Mouse (Mus musculus) forebrain, embryonic 11.5 days (tissue): ENCODE measurements at regions not wholly inside any gene's neighbourhood (a gene's known extent, or its start where the extent isn't known, plus 50 kb on each side); places are given as distances from the start of the nearest gene placed in this dataset.

Source experiments
- ATAC-seq: fragments of 200-750 bp; cut with Nextera tagmentation; replicated peaks from 2 replicates; pipeline ENCODE4 v1.8.0; 2017; ENCODE audit warnings: moderate TSS enrichment; ENCODE audit not compliant: low FRiP score
- DNase-seq: peaks from one replicate; pipeline ENCODE4 v3.0.0-alpha.2; 2017; ENCODE audit warnings: low spot score
- H3K27ac ChIP-seq: fragments of 300-500 bp; sonication (generic); 2 replicates; pipeline ENCODE4 v1.5.1; 2014; ENCODE audit warnings: low read depth, low read length
- H3K27me3 ChIP-seq: fragments of 300-500 bp; sonication (generic); 2 replicates; pipeline ENCODE4 v1.6.1; 2014; ENCODE audit warnings: mild to moderate bottlenecking, low read length, mixed read lengths; ENCODE audit not compliant: control insufficient read depth, insufficient read depth
- H3K36me3 ChIP-seq: fragments of 300-500 bp; sonication (generic); 2 replicates; pipeline ENCODE4 v1.6.1; 2014; ENCODE audit warnings: mild to moderate bottlenecking, low read length, moderate library complexity, mixed read lengths; ENCODE audit not compliant: control insufficient read depth, insufficient read depth
- H3K4me1 ChIP-seq: fragments of 300-500 bp; sonication (generic); replicated peaks from 2 replicates; pipeline ENCODE4 v1.6.1; 2014; ENCODE audit warnings: low read length, mixed read lengths; ENCODE audit not compliant: control insufficient read depth, insufficient read depth
- H3K4me2 ChIP-seq: fragments of 300-500 bp; sonication (generic); 2 replicates; pipeline ENCODE4 v1.6.1; 2014; ENCODE audit warnings: low read depth, mild to moderate bottlenecking, low read length, moderate library complexity, mixed read lengths; ENCODE audit not compliant: severe bottlenecking
- H3K4me3 ChIP-seq: fragments of 300-500 bp; sonication (generic); 2 replicates; pipeline ENCODE4 v1.5.1; 2014; ENCODE audit warnings: low read depth, low read length
- H3K9ac ChIP-seq: fragments of 300-500 bp; sonication (generic); 2 replicates; pipeline ENCODE4 v1.6.1; 2014; ENCODE audit warnings: low read length
- H3K9me3 ChIP-seq: fragments of 300-500 bp; sonication (generic); 2 replicates; pipeline ENCODE4 v1.6.1; 2016; ENCODE audit warnings: low read length, mixed read lengths; ENCODE audit not compliant: control insufficient read depth
- WGBS: fragments of 180-500 bp; shearing (Covaris S2); extraction: QIAGEN DNeasy Blood & Tissue Kit; methylation state at CpG from one replicate; pipeline ENCODE4 v1.1.7; 2014; 5-methylcytosine and 5-hydroxymethylcytosine counted together

DNA sequence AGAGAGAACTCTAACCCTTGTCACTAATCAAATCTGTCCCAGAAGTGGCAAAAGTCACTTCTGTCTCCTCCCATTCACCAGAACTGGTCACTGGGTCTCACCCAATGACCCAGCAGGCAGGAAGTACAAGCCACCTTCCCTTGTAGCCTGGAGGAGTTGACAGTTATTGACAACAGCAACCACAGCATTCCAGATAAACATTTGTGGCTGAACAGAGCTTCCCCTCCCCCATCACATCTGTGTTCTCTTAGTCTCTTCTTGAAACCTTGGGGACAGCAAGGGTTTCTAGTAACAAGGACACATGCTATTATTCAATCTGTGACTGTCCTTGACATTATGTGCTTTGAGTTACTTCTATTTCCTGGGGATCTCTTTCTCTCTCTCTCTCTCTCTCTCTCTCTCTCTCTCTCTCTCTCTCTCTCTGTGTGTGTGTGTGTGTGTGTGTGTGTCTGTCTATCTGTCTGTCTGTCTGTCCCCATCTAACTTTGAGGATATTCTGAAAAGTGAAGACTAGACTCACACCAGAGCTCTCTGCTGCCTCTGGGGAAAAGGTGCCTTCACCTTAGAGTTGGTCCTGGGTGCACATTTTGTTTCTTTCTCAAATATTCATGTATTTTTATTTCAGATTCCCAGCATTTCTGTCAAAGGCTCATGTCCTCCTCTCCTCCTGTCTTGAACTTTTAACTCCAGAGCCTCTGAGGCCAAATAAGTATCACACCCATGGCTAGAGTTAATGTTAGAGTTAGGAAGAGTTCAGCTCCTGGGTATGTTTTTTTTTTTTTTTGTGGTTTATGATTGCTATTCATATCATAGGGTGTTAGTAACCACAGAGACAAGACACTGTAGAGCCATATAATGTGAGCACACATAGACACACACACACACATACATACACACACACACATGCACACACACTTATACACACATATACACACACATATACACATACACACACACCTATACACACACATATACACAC is 65.4 kb upstream of the Tut7 start:
- no peaks in the 10 kb centered on the region for H3K27me3 ChIP-seq
- no peak for DNase-seq
- no peak overlapping the region for H3K9ac ChIP-seq
- no peak for ATAC-seq
- no peaks in the 10 kb centered on the region for H3K9me3 ChIP-seq
- no peak overlapping the region for H3K27ac ChIP-seq
- peaks cover 4% of the 10 kb centered on the region for H3K4me1 ChIP-seq
- H3K36me3 ChIP-seq: no peaks in the 10 kb centered on the region
- no peak overlapping the region for H3K4me3 ChIP-seq
- H3K4me2 ChIP-seq: no peak overlapping the region

DNA sequence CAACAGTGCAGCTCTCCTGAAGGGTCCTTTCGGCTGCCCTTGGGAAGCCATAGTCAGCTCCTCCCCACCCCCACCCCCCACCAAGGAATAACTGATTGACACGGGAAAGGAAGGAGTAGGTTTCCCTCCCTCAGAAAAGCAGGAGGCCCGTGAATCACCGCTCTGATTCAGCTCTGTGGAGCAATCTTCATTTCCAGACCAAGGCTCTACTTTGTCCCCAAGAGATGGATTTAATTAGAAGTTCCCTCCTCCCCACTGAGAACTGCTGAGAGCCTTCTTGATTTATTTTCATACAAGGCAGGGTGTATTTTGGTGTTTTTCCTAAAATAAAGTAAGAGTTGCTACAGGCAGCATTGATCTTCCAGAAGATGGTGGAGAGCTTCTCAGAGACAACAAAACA is 64.4 kb upstream of the Tut7 start:
- H3K4me1 ChIP-seq: peaks cover 6% of the 10 kb centered on the region
- 70% methylated on average over 4 of the region's 4 CpGs for WGBS
- DNase-seq: no peak
- ATAC-seq: no peak
- no peak overlapping the region for H3K27ac ChIP-seq
- H3K4me3 ChIP-seq: no peak overlapping the region
- H3K9me3 ChIP-seq: no peaks in the 10 kb centered on the region
- H3K9ac ChIP-seq: no peak overlapping the region
- no peaks in the 10 kb centered on the region for H3K36me3 ChIP-seq
- H3K4me2 ChIP-seq: no peak overlapping the region
- H3K27me3 ChIP-seq: no peaks in the 10 kb centered on the region

DNA sequence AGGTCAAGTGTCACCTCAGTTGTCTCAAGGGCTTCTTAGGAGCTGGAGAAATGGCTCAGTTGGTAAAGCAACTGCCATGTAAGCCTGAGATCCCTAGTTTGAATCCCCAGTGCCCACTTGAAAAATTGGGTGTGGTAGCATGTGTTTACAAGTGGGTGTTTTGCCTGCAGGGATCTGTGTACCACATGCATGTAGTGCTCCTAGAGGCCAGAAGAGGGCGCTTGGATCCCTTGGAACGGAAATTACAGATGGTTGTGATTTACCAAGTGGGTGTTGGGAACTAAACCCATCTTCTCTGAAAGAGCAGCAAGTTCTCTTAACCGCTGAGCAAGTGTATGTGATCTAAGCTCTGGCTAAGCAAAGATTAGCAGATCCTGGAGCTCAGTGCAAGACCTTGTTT is 63.6 kb upstream of the Tut7 start:
- Histone ChIP-seq H3K27ac (no peak overlapping the region), H3K27me3 (no peaks in the 10 kb centered on the region), H3K4me1 (peaks cover 4% of the 10 kb centered on the region), H3K4me2 (no peak overlapping the region), H3K9ac (no peak overlapping the region), H3K9me3 (no peaks in the 10 kb centered on the region), H3K4me3 (no peak overlapping the region), H3K36me3 (no peaks in the 10 kb centered on the region)
- ATAC-seq: no peak
- 51% methylated on average over 3 of the region's 3 CpGs for WGBS
- no peak for DNase-seq

DNA sequence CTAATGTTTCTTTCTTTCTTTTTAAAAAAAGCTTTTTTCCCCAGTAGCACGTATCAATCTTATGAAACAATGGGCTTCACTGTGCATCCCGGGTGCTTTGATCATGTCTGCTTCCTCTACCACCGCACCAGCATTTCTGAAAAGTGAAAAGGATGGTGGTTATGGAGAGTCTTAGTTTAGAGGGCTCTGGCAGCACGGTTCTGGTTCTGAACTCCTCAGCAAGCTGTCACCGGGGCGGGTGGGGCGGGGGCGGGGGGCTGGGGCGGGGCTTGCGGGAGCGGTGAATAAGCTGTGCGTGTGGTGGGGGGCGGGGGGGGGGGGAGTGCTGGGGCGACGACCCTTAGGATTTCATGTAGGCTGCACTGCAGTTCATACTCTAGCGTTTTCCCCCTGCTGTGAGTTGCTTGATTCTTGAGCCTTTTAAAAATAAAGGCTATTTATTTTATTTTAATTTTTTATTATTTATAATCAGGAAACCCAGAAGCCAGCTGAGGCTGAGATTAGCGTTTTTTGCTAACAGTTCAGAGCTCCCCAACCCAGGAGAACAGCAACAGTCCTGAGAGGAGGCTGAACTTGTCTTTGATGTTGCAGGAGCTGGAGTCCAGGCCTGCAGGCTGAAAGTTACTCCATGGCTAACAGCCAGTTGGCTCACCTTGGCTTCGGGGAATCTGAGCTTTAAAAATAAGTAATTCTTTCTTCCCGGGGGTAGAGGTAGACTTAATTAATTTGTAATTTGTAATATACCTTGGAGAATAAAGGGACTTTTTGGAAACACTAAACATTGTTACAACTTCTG is 59.2 kb upstream of the Tut7 start:
- no peak overlapping the region for H3K4me2 ChIP-seq
- WGBS: 44% methylated on average over 18 of the region's 19 CpGs
- no peak overlapping the region for H3K9ac ChIP-seq
- H3K9me3 ChIP-seq: no peaks in the 10 kb centered on the region
- 0 out of 2 replicates have a peak overlapping the region, but pooled peaks have one; percentile 15 for H3K27ac ChIP-seq
- DNase-seq (no peak), ATAC-seq (no peak)
- H3K27me3 ChIP-seq: no peaks in the 10 kb centered on the region
- H3K4me1 ChIP-seq: 0 out of 2 replicates have a peak, but pooled peaks cover 2% of the 10 kb centered on the region
- H3K36me3 ChIP-seq: no peaks in the 10 kb centered on the region
- H3K4me3 ChIP-seq: no peak overlapping the region

DNA sequence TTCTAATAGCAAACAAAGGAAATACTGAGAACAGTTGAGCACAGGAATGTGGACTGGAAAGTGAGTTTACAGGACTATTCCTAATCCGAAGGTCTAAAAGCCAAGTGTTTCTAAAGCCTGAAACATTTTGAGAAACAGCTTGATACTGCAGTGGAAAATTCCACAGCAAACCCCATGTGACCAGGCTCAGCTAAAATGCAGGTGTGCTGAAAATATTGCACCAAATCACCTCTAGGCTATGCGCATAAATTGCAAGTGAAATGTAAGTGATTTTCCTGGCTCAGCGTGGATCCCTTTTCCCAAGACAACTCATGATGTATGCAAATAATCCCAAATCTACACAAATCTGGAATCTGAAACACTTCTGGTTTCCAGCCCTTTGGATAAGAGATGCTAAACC is 57.1 kb upstream of the Tut7 start:
- ATAC-seq: no peak
- WGBS: 88% methylated on average over 3 of the region's 3 CpGs
- H3K27me3 ChIP-seq: no peaks in the 10 kb centered on the region
- no peak for DNase-seq
- H3K27ac ChIP-seq: no peak overlapping the region
- no peaks in the 10 kb centered on the region for H3K9me3 ChIP-seq
- H3K4me1 ChIP-seq: 0 out of 2 replicates have a peak, but pooled peaks cover 2% of the 10 kb centered on the region
- no peak overlapping the region for H3K4me3 ChIP-seq
- no peaks in the 10 kb centered on the region for H3K36me3 ChIP-seq
- H3K9ac ChIP-seq: no peak overlapping the region
- no peak overlapping the region for H3K4me2 ChIP-seq

DNA sequence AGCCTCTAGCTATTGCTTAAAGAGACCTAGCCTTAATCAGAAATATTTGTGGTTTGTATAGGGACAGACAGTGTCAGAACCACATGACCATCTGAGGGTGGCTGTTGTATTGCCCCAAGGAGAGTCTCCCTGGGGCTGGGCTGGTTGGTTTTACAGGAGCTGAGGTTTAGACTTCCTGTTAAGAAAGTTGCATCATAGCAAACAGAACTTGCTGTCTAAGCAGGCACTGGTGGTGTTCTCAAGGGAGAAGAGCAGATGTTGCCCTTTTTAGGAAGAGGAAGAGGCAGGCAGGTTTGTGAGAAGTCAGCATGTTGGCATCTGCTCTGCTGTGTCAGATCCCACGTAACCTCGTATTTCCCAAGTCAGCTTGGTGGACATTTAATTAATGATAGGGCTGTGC is 52.7 kb upstream of the Tut7 start:
- H3K4me1 ChIP-seq: no peaks in the 10 kb centered on the region
- WGBS: 90% methylated on average over 2 of the region's 2 CpGs
- H3K4me2 ChIP-seq: no peak overlapping the region
- H3K36me3 ChIP-seq: no peaks in the 10 kb centered on the region
- no peaks in the 10 kb centered on the region for H3K27me3 ChIP-seq
- ATAC-seq: no peak
- no peak for DNase-seq
- no peak overlapping the region for H3K4me3 ChIP-seq
- H3K9me3 ChIP-seq: no peaks in the 10 kb centered on the region
- H3K27ac ChIP-seq: no peak overlapping the region
- H3K9ac ChIP-seq: no peak overlapping the region

DNA sequence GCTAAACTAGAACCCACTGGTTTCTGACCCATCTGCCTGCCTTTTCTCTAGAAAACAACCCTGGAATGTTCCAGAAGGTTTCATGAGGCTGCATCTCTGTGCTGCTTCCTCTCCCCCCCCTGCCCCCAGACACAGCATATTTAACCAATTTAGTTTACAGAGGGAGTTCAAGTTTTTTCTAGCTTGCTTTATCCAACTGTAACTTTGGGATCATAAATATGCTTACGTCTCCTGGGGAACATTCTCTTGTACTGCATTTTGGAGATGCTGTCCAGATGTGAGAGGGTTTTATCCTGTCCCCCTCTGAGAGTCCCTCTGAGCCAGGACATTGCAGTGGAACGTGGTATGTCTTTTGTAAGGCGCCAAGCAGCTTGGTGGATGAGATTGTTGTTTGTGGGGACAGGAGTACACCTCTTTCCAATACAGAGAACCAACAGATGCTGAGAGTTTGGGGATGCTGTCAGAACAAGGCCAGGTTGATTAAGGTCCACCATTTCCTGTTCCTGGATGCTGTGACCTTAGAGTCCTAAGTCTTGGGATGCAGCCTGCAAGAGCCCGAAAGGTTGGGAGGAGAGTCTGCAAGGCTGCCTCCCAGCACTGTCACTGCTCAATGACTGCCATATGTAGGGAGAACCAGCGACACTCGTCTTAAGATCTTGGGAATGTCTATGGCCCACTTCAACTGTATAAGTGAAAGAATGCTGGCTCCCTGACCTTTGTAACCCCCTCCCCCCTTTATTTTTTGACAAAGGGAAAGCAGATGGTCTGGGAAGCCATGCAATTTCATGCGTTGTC is 51.4 kb upstream of the Tut7 start:
- no peak overlapping the region for H3K4me2 ChIP-seq
- H3K9me3 ChIP-seq: no peaks in the 10 kb centered on the region
- ATAC-seq: no peak
- no peak overlapping the region for H3K9ac ChIP-seq
- H3K36me3 ChIP-seq: no peaks in the 10 kb centered on the region
- H3K27me3 ChIP-seq: no peaks in the 10 kb centered on the region
- WGBS: 73% methylated on average over 7 of the region's 7 CpGs
- no peak for DNase-seq
- no peak overlapping the region for H3K4me3 ChIP-seq
- H3K27ac ChIP-seq: no peak overlapping the region
- no peaks in the 10 kb centered on the region for H3K4me1 ChIP-seq
